Mouse (Mus musculus) right cerebral cortex, postnatal 25 days (tissue): ENCODE data around the gene Insm1.

Experiments
- DNase-seq: peaks from one replicate; pipeline ENCODE4 v3.0.0; 2022

The Insm1 gene

DNA sequence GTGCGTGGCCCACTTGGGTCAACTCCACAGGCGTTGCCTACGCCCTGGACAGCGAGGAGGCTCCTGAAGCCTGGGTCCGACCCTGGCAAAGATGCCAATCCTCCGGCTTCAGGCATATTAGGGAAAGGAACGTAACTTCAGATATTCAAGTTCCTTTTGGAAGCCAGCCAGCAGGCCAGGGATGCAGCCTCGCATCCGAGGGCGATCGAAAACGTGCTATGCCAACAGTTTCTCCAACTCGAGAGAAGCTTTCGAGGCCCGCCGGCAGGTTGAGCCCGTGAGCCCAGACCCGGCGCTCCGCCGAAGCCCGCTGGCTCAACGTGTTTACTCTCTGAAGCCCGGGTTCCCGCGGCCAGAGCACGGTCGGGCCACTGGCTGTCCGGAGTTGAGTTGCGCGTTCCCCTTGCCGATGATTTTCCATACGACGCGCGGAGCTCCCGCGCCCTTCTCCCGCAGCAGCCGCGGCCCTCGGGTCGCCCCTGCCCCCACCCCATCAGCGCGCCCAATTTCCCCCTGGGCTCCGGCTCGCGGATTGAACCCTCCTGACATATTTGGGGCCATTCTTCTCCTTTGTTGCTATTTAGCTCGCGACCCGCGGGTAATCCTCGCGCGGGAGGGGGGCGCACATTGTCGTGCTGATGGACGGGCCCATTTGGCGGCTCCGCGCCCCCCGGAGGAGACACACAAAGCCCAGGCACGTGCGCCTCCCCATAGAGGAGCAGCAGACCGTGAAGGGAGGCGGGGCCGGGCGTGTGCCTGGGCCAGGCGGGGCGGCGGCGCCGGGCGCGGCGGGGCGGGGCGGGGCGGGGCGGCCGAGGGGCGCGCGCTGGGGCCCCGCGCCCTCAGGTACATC lies at the start of gene Insm1:
Insm1 (plus strand) TSS at position 846 of the 853 bp plus-strand sequence.
- DNase-seq, result peak; percentile 55

DNA sequence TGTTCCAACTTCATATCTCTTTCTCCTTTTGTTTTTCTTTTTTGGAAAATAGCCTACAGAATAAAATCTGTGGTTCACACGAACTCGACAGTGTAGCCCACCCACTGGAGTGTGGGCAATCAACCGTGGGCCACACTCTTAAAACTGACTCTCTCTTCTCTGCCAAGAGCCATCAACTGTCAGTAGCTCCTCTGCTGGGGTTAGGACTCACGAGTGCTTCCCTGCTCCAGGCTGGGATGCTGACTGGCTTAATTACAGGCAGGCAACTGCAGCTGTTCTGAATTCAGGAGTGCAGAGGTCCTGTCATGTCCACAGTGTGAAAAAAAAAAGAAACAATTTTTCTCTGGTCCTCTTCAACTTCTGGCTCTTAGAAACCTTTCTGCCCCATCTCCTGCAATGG lies 49.6 kb upstream of the Insm1 start:
- no peak for DNase-seq

DNA sequence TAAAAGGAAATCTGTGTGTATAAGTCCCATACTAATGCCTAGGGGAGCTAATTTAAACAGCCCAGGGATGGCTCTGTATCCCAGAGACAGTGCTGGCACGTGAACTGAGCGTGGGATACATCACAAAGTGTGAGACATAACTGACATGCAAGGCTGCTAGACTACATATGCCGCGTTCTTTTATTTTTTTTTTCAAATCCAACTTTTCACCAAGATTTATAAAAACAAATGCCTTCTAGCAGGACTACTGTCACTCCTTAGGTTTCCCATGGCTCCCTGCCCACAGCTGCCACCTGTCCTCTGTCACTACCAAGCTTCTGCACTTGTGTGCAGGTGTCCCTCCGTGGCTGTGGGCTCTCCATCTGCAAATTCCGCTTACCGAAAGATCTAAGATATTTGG lies 47.5 kb upstream of the Insm1 start:
- peak; percentile 41 for DNase-seq

DNA sequence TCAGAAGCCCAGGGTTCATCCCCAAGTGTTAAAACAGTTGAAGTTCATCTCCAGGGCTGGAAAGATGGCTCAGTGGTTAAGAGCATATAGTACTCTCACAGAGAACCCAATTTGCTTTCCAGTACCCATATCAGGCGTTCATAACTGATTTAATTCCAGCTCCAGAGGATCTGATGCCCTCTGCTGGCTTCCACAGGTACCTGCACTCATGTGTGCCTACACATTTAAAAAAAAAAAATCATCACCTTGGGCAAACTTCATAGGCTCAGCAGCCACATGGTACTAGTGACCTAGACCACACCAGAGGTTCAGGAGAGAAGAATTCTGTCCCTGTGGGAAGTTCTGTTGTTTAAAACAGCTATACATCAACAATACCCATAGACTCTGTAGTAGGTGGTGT lies 43.0 kb upstream of the Insm1 start:
- DNase-seq, result no peak

DNA sequence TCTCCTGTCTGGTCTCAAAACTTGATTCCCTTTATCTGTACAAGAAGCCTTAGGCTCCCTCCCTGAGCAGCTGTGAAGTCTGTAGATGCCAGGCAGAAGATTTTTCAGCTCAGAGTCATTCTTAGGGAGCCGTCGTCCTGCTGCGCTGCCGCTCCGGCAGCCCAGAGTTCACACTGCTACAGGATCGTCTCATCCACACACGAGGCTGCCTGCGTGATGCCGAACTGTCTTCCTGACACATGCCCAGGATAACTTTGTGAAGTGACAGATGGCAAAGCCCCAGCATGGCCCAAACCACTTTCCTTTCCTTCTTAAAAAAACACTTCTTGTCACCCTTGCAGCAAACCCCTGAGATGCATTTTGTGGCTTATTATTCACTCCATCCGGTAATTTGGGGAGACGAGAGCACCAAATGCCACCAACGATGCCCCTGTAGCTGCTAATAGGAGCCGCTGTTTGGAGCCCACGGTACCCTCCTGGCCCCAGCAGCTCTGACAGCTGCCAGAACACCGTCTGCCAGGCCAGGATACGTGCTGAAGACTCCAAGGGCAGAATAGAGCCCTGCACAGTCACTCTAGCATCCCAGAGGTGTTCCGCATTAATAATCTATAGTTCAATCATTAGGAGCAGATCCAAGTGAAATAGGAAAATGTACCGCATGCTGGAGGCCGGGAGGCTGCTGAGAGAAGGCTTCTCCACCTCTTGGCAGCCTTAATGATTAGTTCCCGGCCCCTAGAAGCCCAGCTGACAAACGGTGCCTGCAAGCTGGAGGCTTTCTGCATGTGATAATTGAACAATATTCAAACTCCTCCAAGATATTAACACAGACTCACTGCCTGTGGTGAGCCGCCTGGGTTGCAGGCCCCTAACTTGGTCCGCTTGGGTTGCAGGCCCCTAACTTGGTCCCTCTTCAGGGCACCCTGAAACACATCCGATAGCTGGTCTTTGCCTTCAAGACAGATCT lies 37.6 kb upstream of the Insm1 start:
- no peak for DNase-seq

DNA sequence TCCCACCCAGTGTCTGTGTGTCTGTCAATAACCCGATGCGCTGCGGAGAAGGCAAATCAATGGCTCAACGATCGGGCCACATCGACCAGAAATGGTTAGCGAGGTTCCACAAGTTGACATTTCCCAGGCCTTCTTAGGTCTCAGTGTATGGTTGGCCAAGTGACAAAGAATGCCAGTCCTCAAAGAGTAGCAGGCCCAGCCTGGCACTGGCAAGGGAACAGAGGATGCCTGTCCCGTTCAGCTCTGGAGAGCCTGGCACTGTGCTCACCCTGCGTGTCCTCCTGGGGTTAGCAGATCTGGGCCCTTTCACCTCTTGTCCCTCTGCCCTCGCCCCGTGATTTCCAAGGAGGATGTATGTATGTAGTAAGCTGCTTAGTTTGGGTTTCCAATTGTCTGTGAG lies 25.6 kb upstream of the Insm1 start:
- no peak for DNase-seq

DNA sequence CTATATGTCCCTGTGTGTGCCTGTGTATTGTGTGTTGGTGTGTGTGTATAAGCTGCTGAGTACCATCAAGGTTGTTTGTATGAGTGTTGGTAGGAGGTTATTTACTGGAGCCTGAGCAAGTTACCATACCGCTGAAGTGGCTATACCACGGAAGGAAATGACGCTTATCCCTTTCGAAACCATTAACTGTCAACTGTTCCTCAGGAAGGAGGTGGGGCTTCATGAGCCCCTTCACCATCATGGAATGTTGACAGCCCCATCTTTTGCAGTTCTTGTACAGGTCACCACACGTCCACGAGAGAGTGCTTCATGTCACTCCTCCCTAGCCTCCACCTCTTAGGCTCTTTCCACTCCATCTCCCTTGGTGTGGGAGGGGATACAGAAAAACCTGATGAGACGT lies 23.8 kb upstream of the Insm1 start:
- DNase-seq, result no peak

DNA sequence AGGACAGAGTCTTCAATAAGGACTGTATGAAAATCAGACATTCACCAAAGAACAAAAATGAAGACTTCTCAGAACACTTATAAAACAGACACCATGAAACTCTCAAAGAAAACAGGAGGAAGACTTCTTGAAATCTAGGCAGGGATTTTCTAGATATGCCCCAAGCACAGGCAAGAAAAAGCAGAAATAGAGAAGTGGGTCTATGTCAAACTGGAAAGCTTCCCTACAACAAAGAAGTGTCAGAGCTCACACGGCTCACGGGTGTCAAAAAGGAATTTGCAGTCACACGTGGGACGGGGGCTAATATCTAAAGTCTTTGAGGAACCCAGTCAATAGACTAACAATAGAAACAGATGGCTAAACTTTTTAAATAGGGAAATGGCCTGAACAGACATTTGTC lies 10.8 kb upstream of the Insm1 start:
- no peak for DNase-seq

DNA sequence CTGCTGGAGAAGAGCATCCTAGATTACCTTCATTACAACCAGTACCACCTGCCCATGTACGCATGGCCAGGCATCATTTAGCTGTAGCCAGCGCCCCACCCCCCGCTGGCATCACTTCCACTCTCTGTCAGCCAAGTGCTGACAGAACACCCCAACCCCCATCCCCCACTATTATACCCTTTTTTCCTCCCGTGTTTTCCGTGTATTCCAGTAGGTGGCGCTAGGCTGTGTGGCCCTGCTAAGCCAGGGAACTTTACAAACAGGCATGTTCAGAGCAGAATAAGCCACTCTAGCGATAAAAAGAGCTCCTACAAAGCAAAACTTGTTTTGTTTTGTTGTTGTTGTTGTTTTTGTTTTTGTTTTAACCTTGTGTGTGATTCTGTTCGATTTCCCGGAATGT lies 7.0 kb upstream of the Insm1 start:
- DNase-seq, result peak; percentile 22

DNA sequence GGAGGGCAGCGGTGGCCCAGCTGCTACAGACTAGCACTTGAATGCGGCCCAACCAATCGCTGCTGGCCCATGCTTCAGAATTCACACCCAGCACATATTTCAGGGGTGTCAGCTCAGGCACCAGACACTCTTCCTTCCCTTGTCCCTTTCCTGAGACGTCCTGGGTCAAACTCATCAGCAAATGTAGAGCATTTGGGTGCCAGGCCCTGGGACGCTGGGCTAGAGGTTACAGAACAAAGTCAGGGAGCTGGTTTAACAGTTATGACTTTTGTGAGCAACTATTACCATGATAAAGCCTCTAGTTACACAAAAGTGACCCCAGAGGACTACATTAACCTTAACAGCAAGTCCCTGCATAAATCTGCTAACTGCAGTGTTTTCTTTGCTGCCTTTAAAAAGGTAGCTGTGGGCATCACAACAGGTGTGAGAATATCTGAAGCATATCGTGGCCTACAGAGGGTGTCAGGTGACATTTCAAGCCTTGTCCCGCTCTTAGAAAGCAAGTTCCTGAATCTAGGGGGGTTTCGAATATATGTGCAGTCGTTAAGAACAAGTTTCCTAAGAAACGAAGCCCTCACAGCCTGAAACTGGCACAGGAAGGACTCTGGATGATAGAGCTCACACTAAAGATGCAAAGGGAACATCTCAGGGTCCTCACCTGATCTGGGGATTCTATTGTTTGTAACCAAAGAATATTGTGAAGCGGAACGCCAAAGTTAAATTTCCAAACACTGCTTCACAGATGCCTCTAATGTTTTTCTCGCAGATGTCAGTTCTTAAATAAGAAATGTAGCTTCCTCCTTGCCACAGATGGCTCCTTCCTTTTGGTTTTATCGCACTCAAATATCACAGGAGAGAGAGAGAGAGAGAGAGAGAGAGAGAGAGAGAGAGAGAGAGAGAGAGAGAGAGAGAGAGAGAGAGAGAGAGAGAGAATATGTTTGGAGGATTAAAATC lies 5.3 kb upstream of the Insm1 start:
- peak; percentile 10 for DNase-seq

DNA sequence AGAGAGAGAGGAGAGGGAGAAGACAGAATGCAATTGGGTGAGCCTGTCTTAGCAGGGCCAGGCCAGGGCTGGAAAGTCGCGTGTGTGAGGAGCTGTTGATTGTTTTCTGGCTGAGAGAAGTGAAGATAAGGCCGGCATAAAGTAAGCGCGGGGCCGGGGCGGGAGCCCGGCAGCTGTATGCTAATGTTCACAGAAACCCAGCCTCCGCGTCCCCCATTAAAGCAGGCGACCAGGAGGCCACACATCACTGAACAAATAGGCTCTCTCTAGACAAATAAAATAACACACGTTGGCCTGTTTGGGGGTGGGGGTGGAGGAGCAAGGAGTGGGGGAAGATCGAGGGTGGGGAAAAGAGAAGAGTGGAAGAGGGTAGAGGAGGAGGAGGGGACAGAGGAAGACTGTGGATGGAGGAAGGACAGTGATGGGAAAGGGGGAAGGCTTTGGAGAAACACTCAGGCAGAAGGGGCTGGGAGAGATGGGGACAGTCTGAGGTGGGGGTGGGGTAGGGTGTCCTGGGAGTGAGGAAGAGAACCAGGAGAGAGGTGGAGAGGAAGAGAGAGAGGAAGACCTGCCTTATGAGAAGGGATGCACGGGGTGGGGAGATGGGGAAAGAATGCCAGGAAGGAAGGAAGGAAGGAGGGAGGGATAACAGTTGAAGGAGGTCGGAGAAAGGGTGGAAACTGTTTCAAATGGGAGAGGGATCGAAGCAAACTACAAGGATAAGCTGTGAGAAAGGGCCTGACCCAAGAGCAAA lies 4.3 kb upstream of the Insm1 start:
- DNase-seq, result peak; percentile 8

DNA sequence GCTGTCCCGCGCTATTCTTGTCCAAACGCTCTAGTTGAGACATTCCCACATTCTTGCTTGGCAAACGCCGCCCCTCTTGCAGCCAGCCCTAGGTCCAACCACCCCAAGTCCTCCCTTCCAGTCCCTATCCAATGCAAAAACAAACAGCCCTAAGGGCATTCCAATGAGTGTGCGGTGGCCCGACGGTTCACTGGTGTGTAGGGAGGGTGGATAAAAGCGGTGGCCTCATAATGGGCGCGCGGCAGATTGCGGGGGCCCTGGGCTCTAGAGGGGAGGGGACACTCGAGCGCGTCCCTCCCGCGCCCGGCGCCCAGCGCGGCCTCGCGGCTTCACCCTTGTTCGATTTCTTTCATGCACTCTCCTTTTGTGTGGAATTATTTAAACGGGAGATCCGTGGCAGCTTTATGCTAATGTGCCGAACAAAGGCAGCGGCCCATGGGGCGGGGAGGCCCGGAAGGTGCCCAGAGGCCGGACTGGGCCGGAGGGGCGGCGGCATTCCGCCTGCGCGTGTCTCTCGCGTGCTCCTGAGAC lies 3.5 kb upstream of the Insm1 start:
- peak; percentile 5 for DNase-seq

DNA sequence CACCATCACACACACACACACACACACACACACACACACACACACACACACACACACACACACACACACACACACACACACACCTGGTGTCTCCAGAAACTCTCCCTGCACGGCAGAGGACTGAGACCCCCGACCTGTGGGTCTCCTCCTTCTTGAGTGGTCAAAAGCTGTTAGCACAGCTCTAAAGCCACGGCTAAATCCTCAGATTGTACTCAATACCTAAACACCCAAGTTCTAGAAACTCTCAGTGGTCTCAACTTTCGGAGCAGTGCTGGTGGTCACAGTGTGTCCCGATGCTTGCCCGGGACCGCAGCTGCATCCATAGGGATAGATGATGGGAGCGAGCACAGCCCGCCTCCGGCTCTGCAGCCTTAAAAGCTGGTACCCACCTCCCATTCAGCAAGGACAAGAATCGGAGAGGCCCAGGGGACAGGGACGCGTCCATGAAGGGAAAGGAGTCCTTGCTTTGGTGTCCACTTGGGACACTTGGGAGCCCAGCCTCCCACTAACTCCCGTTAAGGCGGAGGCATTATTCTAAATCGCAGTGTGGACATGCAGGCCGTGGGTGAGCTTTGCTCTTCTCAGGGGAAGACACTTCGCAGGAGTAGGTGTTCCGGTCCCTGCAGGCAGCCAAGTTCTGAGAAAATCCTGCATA lies 2.7 kb upstream of the Insm1 start:
- peak; percentile 26 for DNase-seq

DNA sequence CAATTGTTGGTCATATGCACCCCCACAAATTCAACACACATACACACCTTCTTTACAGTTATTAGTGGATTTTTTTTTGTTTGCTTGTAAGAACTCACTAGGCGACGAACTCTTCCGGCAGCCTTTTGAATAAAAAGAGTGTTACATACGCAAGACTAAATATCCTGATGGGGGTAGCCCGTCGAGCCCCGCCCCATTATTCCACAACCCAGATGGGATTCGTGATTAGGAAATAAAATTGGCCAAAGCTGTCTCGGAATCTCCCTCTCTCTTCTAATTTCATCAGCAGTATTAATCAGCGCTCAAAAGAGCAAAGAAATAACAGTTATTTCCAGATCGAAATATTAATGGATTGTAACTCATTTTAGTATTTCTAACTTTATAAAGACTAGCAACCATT lies 1.9 kb upstream of the Insm1 start:
- no peak for DNase-seq

DNA sequence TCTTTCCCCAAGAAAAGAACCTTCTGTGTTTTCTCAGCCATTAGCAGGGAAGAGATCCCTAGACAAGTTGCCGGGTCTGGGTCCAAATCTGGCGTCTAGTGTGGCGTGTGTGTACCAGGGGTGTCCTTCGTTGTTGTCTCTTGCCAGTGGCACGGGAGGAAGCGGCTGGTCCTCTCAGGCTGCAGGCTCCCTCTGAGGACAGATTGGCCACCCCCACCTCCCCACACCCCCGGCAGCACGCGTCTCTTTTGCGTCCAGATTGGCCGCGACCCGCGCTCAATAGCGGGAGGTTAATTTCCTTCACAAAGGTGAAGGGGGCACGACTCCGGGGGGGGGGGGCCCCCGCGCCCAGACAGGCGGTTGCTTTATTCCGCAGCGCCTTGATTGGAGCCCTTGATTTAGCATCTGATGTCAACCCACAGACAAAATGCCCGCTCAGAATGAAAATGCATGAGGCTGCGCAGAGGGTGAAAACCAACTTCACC lies 1.1 kb upstream of the Insm1 start:
- DNase-seq, result peak; percentile 17

DNA sequence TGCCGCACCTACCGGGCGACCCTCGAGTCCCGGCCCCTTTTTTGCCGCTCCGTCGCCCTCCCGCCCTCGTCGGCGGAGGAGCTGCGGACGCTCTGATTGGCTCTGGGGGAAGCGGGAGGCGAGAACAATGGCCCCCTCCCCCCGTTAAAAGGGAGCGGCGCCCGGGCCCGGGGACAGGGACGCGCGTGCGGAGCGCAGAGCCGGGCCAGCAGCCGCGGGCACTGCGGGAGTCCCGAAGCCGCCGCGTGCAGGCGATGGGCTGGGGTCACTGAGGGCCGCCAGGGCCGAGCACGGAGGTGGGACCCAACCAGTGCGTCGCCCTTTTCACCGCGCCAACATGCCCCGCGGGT lies 183 bp downstream of the Insm1 start:
- DNase-seq, result peak; percentile 57

DNA sequence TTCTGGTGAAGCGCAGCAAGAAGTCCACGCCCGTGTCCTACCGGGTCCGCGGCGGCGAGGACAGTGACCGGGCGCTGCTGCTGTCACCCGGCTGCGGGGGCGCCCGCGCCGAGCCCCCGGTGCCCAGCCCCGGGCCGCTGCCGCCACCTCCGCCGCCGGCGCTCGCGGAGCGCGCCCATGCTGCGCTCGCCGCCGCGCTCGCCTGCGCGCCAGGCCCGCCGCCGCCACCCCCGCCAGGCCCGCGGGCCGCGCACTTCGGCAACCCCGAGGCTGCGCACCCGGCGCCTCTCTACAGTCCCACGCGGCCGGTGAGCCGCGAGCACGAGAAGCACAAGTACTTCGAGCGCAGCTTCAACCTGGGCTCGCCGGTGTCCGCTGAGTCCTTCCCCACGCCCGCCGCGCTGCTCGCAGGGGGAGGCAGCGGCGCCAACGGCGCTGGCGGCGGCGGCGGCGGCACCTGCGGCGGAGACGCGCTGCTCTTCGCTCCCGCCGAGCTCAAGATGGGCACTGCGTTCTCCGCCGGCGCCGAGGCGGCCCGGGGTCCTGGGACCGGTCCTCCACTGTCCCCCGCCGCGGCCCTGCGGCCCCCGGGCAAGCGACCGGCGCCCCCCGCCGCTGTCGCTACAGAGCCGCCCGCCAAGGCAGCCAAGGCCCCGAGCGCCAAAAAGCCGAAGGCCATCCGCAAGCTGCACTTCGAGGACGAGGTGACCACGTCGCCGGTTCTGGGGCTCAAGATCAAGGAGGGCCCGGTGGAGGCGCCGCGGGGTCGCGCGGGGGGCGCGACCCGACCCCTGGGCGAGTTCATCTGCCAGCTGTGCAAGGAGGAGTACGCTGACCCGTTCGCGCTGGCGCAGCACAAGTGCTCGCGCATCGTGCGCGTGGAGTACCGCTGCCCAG lies 806 bp downstream of the Insm1 start:
- peak; percentile 58 for DNase-seq

DNA sequence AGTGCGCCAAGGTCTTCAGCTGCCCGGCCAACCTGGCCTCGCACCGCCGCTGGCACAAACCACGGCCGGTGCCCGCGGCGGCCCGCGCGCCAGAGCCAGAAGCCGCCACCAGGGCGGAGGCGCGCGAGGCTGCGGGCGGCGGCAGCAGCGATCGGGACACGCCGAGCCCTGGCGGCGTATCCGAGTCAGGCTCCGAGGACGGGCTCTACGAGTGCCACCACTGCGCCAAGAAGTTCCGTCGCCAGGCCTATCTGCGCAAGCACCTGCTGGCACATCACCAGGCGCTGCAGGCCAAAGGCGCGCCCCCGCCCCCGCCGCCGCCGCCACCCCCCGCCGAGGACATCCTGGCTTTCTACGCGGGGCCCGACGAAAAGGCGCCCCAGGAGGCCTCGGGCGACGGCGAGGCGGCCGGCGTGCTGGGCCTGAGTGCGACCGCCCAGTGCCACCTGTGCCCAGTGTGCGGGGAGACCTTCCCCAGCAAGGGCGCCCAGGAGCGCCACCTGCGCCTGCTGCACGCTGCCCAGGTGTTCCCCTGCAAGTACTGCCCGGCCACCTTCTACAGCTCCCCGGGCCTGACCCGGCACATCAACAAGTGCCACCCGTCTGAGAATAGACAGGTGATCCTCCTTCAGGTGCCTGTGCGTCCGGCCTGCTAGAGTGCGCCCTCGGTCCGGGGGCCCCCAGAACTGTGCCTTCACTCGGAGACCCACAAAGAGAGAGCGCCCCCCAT lies 1.6 kb downstream of the Insm1 start:
- peak; percentile 46 for DNase-seq

DNA sequence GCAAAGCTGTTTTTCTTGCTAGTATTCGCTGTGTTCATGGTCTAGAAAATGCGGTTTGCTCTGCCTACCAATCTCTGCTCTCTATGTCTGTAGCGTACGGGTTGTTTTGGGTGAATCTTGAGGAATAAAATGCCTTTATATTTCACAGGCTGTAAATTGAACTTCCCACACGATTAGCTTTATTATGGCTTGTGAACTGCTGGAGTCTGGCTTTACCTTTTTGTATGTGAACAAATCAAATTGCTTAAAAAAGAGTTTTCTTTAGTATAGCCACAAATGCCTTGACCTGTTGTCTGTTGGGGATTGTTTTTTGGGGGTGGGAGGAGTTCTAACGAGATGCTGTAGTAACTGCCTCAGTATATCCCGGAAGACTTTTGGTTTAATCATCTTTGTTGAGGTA lies 2.4 kb downstream of the Insm1 start:
- DNase-seq, result no peak
